Comparison of ENCODE assay signal across 8 mouse cellular contexts in the genomic region with DNA sequence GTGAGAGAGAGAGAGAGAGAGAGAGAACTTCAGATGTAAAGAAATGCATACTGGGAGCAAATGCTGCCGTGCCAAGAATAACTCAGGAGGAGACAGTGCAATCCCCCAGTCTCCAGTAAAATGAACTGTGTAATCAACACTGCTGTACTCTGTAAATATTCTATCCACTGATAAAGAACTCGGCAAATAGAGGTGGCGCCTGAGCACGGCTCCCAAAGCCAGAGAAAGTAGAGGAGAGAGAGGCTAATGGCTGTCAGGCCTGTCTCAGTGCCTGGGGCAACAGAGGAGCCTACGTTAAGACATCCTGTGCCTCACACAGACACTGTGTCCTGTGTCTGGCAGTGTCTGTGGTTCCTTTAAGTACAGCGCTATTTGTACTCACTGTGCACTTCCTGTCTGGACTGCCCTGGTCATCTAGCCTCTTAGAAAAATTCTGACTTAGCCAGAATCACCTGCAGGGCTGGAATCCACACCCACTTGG.
A peak's percentile ranks its signal among the peaks of the same experiment; 100 is the strongest.
DNase-seq lines count a peak whose midpoint lies in the region; ATAC-seq and TF ChIP-seq lines count a peak whose summit lies in the region.

No protein-coding gene starts in this region.

- peak; percentile 34 for DNase-seq in urinary bladder, adult 2 months (ENCODE audit: low spot score)
- no peak for DNase-seq in urinary bladder, postnatal 25 days (ENCODE audit: low spot score)
- peak; percentile 34 for DNase-seq in lung, adult 2 months
- peak; percentile 56 for DNase-seq in yolk sac, embryonic 10.5 days (ENCODE audit: low spot score)
- no peak for DNase-seq in left cerebral cortex, postnatal 36 days (ENCODE audit: low spot score in 2 of 2)
- no peak for DNase-seq in cerebellum, postnatal 10 days

- TF ChIP-seq CTCF in lung, adult 2 months (IDR thresholded peaks at IDR 0.05; ENCODE audit: insufficient read depth, low read length), result no peak

- H3K9ac ChIP-seq in hindbrain, embryonic 15.5 days, result no peak overlapping the region

- WGBS in hindbrain, embryonic 15.5 days, result 45% methylated on average over 6 of the region's 6 CpGs
- 15% methylated on average over 6 of the region's 6 CpGs for WGBS in lung, adult 2 months

- no peaks in the 10 kb centered on the region for H3K27me3 ChIP-seq in hindbrain, embryonic 15.5 days

- no peak overlapping the region for H3K4me3 ChIP-seq in hindbrain, embryonic 15.5 days
- no peak overlapping the region for H3K4me3 ChIP-seq in lung, adult 2 months (replicated peaks; ENCODE audit: extremely low read depth, low read depth, low read length)

- no peak for ATAC-seq in hindbrain, embryonic 15.5 days (ENCODE audit: low FRiP score, low read depth)
- no peak for ATAC-seq in erythroblast, adult 5-6 weeks (replicated peaks; ENCODE audit: low FRiP score, poor library complexity, severe bottlenecking)

- no peaks in the 10 kb centered on the region for H3K9me3 ChIP-seq in hindbrain, embryonic 15.5 days

- TF ChIP-seq POLR2A in lung, adult 2 months (IDR thresholded peaks at IDR 0.05; ENCODE audit: borderline replicate concordance, extremely low read depth, low read depth, low read length), result no peak

- intact Hi-C loops in left cerebral cortex, postnatal 36 days (cut with DNase I), result loop anchor here (10.0 kb wide), 2 partner anchors 166 to 234 kb away; a partner anchor contains a TSS

- H3K4me2 ChIP-seq in hindbrain, embryonic 15.5 days, result no peak overlapping the region

- H3K4me1 ChIP-seq in hindbrain, embryonic 15.5 days (replicated peaks), result 0 out of 2 replicates have a peak, but pooled peaks cover 3% of the 10 kb centered on the region
- peaks cover 16% of the 10 kb centered on the region for H3K4me1 ChIP-seq in lung, adult 2 months (ENCODE audit: control insufficient read depth, insufficient read depth, low read length)

- no peaks in the 10 kb centered on the region for H3K36me3 ChIP-seq in hindbrain, embryonic 15.5 days

- peak overlapping the region; percentile 64 for H3K27ac ChIP-seq in hindbrain, embryonic 15.5 days (replicated peaks)

Comparison
In these comparisons a context has a peak if more than half of its experiments do, and no peak if none do; other contexts are left out.
1. DNase-seq: peak in urinary bladder, adult 2 months (single experiment), lung, adult 2 months (single experiment) and yolk sac, embryonic 10.5 days (single experiment); none in urinary bladder, postnatal 25 days (single experiment), left cerebral cortex, postnatal 36 days (0 of 2) and cerebellum, postnatal 10 days (0 of 2).